ENCODE assay signal across 9 mouse cellular contexts in genomic region chr7:73917633-73918311, GRCm38 (mm10).
DNase-seq lines count a peak whose midpoint lies in the region; ATAC-seq and TF ChIP-seq lines count a peak whose summit lies in the region.
"Had no signal": no experiment of that assay in that cellular context is flagged by ENCODE, and none has a peak within 500 bp of the region (broad histone marks: within the 10 kb centered on the region; RNA-seq: fewer than 3 reads in every experiment).

No protein-coding gene starts in this region.

- no peak overlapping the region for H3K4me3 ChIP-seq in hindbrain, embryonic 14.5 days (replicated peaks; ENCODE audit: low read length)
- no peak overlapping the region for H3K4me3 ChIP-seq in limb, embryonic 14.5 days (replicated peaks; ENCODE audit: low read length)
- no peak overlapping the region for H3K4me3 ChIP-seq in liver, embryonic 12.5 days
- H3K4me3 ChIP-seq: heart, embryonic 13.5 days had no signal

- peak; percentile 84 for ATAC-seq in hindbrain, embryonic 14.5 days (ENCODE audit: low FRiP score)
- peak; percentile 47; the same call in 1 of the 2 replicates for ATAC-seq in limb, embryonic 14.5 days (ENCODE audit: low FRiP score, low read depth)
- ATAC-seq in liver, embryonic 12.5 days = no peak
- no peak for ATAC-seq in megakaryocyte, adult 5-6 weeks (ENCODE audit: poor library complexity, severe bottlenecking)

- peaks cover 18% of the 10 kb centered on the region for H3K4me1 ChIP-seq in hindbrain, embryonic 14.5 days (replicated peaks; ENCODE audit: control insufficient read depth, insufficient read depth, low read length)
- peaks cover 10% of the 10 kb centered on the region for H3K4me1 ChIP-seq in limb, embryonic 14.5 days (ENCODE audit: control insufficient read depth, insufficient read depth, low read length)
- H3K4me1 ChIP-seq in liver, embryonic 12.5 days = no peaks in the 10 kb centered on the region
- H3K4me1 ChIP-seq: heart, embryonic 13.5 days had no signal

- H3K36me3 ChIP-seq in hindbrain, embryonic 14.5 days (replicated peaks; ENCODE audit: control insufficient read depth, insufficient read depth) = no peaks in the 10 kb centered on the region
- H3K36me3 ChIP-seq in limb, embryonic 14.5 days (ENCODE audit: control insufficient read depth, insufficient read depth, low read length) = no peaks in the 10 kb centered on the region
- no peaks in the 10 kb centered on the region for H3K36me3 ChIP-seq in liver, embryonic 12.5 days
- H3K36me3 ChIP-seq: heart, embryonic 13.5 days had no signal

- no peaks in the 10 kb centered on the region for H3K27me3 ChIP-seq in hindbrain, embryonic 14.5 days (ENCODE audit: control insufficient read depth, insufficient read depth, low read length)
- H3K27me3 ChIP-seq in limb, embryonic 14.5 days (ENCODE audit: control insufficient read depth, insufficient read depth, low read length) = no peaks in the 10 kb centered on the region
- H3K27me3 ChIP-seq in liver, embryonic 12.5 days (replicated peaks) = no peaks in the 10 kb centered on the region

- WGBS in hindbrain, embryonic 14.5 days = 28% methylated on average over 9 of the region's 9 CpGs
- WGBS in limb, embryonic 14.5 days = 52% methylated on average over 9 of the region's 9 CpGs
- 69% methylated on average over 9 of the region's 9 CpGs for WGBS in liver, embryonic 12.5 days (ENCODE audit: insufficient replicate concordance)

- TF ChIP-seq CTCF in brain, embryonic 14.5 days (IDR thresholded peaks at IDR 0.05; ENCODE audit: borderline replicate concordance, extremely low read depth, insufficient read depth, insufficient read length) = no peak

- no peak overlapping the region for H3K9ac ChIP-seq in hindbrain, embryonic 14.5 days
- H3K9ac ChIP-seq in limb, embryonic 14.5 days (ENCODE audit: low read depth, low read length, severe bottlenecking) = no peak overlapping the region
- no peak overlapping the region for H3K9ac ChIP-seq in liver, embryonic 12.5 days
- H3K9ac ChIP-seq: heart, embryonic 13.5 days had no signal

- peak overlapping the region; percentile 33 for H3K27ac ChIP-seq in hindbrain, embryonic 14.5 days
- no peak overlapping the region for H3K27ac ChIP-seq in limb, embryonic 14.5 days (replicated peaks; ENCODE audit: low read depth, low read length)
- H3K27ac ChIP-seq in liver, embryonic 12.5 days = no peak overlapping the region
- H3K27ac ChIP-seq: heart, embryonic 13.5 days had no signal

- DNase-seq in brain, embryonic 14.5 days (ENCODE audit: low read depth) = peak; percentile 98
- peak; percentile 80 to 81 for DNase-seq in cerebellum, postnatal 10 days
- DNase-seq in hindbrain, embryonic 14.5 days (ENCODE audit: low spot score) = peak; percentile 74
- peak; percentile 81 for DNase-seq in limb, embryonic 14.5 days (ENCODE audit: low spot score)
- no peak for DNase-seq in adipocyte (ENCODE audit: low spot score)
- no peak for DNase-seq in T-cell, adult 2 months (ENCODE audit: low spot score)

- H3K4me2 ChIP-seq in hindbrain, embryonic 14.5 days (replicated peaks) = no peak overlapping the region
- H3K4me2 ChIP-seq in limb, embryonic 14.5 days (replicated peaks; ENCODE audit: low read depth, low read length, severe bottlenecking) = no peak overlapping the region
- no peak overlapping the region for H3K4me2 ChIP-seq in liver, embryonic 12.5 days
- H3K4me2 ChIP-seq: heart, embryonic 13.5 days had no signal

- H3K9me3 ChIP-seq in hindbrain, embryonic 14.5 days (ENCODE audit: control insufficient read depth, low read length) = no peaks in the 10 kb centered on the region
- no peaks in the 10 kb centered on the region for H3K9me3 ChIP-seq in limb, embryonic 14.5 days (ENCODE audit: control insufficient read depth, low read length)
- H3K9me3 ChIP-seq in liver, embryonic 12.5 days (replicated peaks) = no peaks in the 10 kb centered on the region
- H3K9me3 ChIP-seq: heart, embryonic 13.5 days had no signal

- no peak for TF ChIP-seq POLR2A in brain, embryonic 14.5 days (IDR thresholded peaks at IDR 0.05; ENCODE audit: borderline replicate concordance, extremely low read depth, insufficient read depth, insufficient read length, poor library complexity, severe bottlenecking)
- no peak for TF ChIP-seq POLR2A in limb, embryonic 14.5 days (IDR thresholded peaks at IDR 0.05; ENCODE audit: borderline replicate concordance, extremely low read depth, insufficient read depth, insufficient read length)

Comparison
In these comparisons a context has a peak if more than half of its experiments do, and no peak if none do; other contexts are left out.
1. DNase-seq: peak in brain, embryonic 14.5 days (single experiment), cerebellum, postnatal 10 days (2 of 2), hindbrain, embryonic 14.5 days (single experiment) and limb, embryonic 14.5 days (single experiment); none in adipocyte (single experiment) and T-cell, adult 2 months (single experiment).
2. ATAC-seq: peak in hindbrain, embryonic 14.5 days (single experiment) and limb, embryonic 14.5 days (single experiment); none in liver, embryonic 12.5 days (single experiment) and megakaryocyte, adult 5-6 weeks (single experiment).